Mouse (Mus musculus) heart, embryonic 10.5 days (tissue): ENCODE measurements at regions not wholly inside any gene's neighbourhood (a gene's known extent, or its start where the extent isn't known, plus 50 kb on each side); places are given as distances from the start of the nearest gene placed in this dataset.
A peak's percentile ranks its signal among the peaks of the same experiment; 100 is the strongest.
"Not testable (repeated sequence)": the region's sequence is repeated elsewhere in the genome, so short reads cannot be mapped to it uniquely, and the experiment has no call there.

Experiments used
- DNase-seq: peaks from one replicate; pipeline ENCODE4 v3.0.0-alpha.2; 2017; ENCODE audit warnings: low spot score
- H3K27ac ChIP-seq: fragments of 300-500 bp; sonication (generic); 2 replicates; pipeline ENCODE4 v1.5.1; 2016; ENCODE audit warnings: mild to moderate bottlenecking
- H3K27me3 ChIP-seq: fragments of 300-500 bp; sonication (generic); 2 replicates; pipeline ENCODE4 v1.6.1; 2016; ENCODE audit warnings: mild to moderate bottlenecking; ENCODE audit not compliant: poor library complexity, insufficient read depth, severe bottlenecking
- H3K36me3 ChIP-seq: fragments of 300-500 bp; sonication (generic); 2 replicates; pipeline ENCODE4 v1.6.1; 2016; ENCODE audit warnings: mild to moderate bottlenecking, moderate library complexity
- H3K4me1 ChIP-seq: fragments of 300-500 bp; sonication (generic); 2 replicates; pipeline ENCODE4 v1.6.1; 2016; ENCODE audit warnings: mild to moderate bottlenecking
- H3K4me3 ChIP-seq: fragments of 300-500 bp; sonication (generic); 2 replicates; pipeline ENCODE4 v1.5.1; 2016; ENCODE audit warnings: mild to moderate bottlenecking, moderate library complexity
- H3K9me3 ChIP-seq: fragments of 300-500 bp; sonication (generic); 2 replicates; pipeline ENCODE4 v1.6.1; 2016; ENCODE audit warnings: mild to moderate bottlenecking, moderate library complexity
- WGBS: fragments of 180-500 bp; shearing (Covaris S2); methylation state at CpG from one replicate; pipeline ENCODE4 v1.1.7; 2016; 5-methylcytosine and 5-hydroxymethylcytosine counted together

- Histone ChIP-seq H3K4me1 (no peaks in the 10 kb centered on the region), H3K27ac (no peak overlapping the region), H3K27me3 (no peaks in the 10 kb centered on the region), H3K36me3 (no peaks in the 10 kb centered on the region), H3K9me3 (no peaks in the 10 kb centered on the region), H3K4me3 (no peak overlapping the region)
- DNase-seq, result no peak
These were observed 314.1 kb upstream of the Maf start for GRCm38 (mm10) chr8:116021691-116022090.

GRCm38 (mm10) chr8:115995320-115995719 is 287.7 kb upstream of the Maf start:
- WGBS, result 74% methylated on average over 5 of the region's 5 CpGs
- Histone ChIP-seq H3K4me1 (0 out of 2 replicates have a peak, but pooled peaks cover 4% of the 10 kb centered on the region), H3K27ac (no peak overlapping the region), H3K27me3 (no peaks in the 10 kb centered on the region), H3K4me3 (no peak overlapping the region), H3K36me3 (no peaks in the 10 kb centered on the region), H3K9me3 (no peaks in the 10 kb centered on the region)
- DNase-seq, result no peak

GRCm38 (mm10) chr8:115991989-115992388 is 284.4 kb upstream of the Maf start:
- Histone ChIP-seq H3K4me3 (no peak overlapping the region), H3K36me3 (no peaks in the 10 kb centered on the region), H3K9me3 (no peaks in the 10 kb centered on the region), H3K27me3 (no peaks in the 10 kb centered on the region; the same call in 1 of the 2 replicates), H3K27ac (no peak overlapping the region), H3K4me1 (0 out of 2 replicates have a peak, but pooled peaks cover 4% of the 10 kb centered on the region)
- no peak for DNase-seq
- 81% methylated on average over 6 of the region's 6 CpGs for WGBS

- H3K9me3 ChIP-seq, result no peaks in the 10 kb centered on the region
- WGBS, result 79% methylated on average over 6 of the region's 6 CpGs
These were observed 275.8 kb upstream of the Maf start for GRCm38 (mm10) chr8:115983397-115983796.

GRCm38 (mm10) chr8:115982326-115982725 is 274.7 kb upstream of the Maf start:
- H3K4me3 ChIP-seq, result no peak overlapping the region
- WGBS, result 74% methylated on average over 3 of the region's 3 CpGs
- no peak for DNase-seq

More at GRCm38 (mm10) chr8:115983397-115983796, 275.8 kb upstream of the Maf start:
- H3K4me3 ChIP-seq, result no peak overlapping the region
- H3K27me3 ChIP-seq, result peaks cover 11% of the 10 kb centered on the region; the same call in 1 of the 2 replicates
- no peak overlapping the region for H3K27ac ChIP-seq
- H3K36me3 ChIP-seq, result no peaks in the 10 kb centered on the region
- H3K4me1 ChIP-seq, result no peaks in the 10 kb centered on the region
- no peak for DNase-seq

GRCm38 (mm10) chr8:115981426-115981825 is 273.8 kb upstream of the Maf start:
- Histone ChIP-seq H3K36me3 (no peaks in the 10 kb centered on the region), H3K27me3 (peaks cover 11% of the 10 kb centered on the region; the same call in 1 of the 2 replicates), H3K9me3 (no peaks in the 10 kb centered on the region), H3K4me3 (no peak overlapping the region), H3K4me1 (no peaks in the 10 kb centered on the region), H3K27ac (no peak overlapping the region)
- 82% methylated on average over 7 of the region's 7 CpGs for WGBS
- no peak for DNase-seq

More at GRCm38 (mm10) chr8:115982326-115982725, 274.7 kb upstream of the Maf start:
- no peak overlapping the region for H3K27ac ChIP-seq
- no peaks in the 10 kb centered on the region for H3K9me3 ChIP-seq
- no peaks in the 10 kb centered on the region for H3K4me1 ChIP-seq
- H3K36me3 ChIP-seq, result no peaks in the 10 kb centered on the region
- peaks cover 11% of the 10 kb centered on the region; the same call in 1 of the 2 replicates for H3K27me3 ChIP-seq

GRCm38 (mm10) chr8:115980616-115981015 is 273.0 kb upstream of the Maf start:
- Histone ChIP-seq H3K9me3 (no peaks in the 10 kb centered on the region), H3K4me1 (no peaks in the 10 kb centered on the region), H3K36me3 (no peaks in the 10 kb centered on the region), H3K27me3 (peaks cover 11% of the 10 kb centered on the region; the same call in 1 of the 2 replicates), H3K27ac (no peak overlapping the region), H3K4me3 (no peak overlapping the region)
- no peak for DNase-seq
- 92% methylated on average over 3 of the region's 3 CpGs for WGBS

GRCm38 (mm10) chr8:115977152-115977551 is 269.6 kb upstream of the Maf start:
- Histone ChIP-seq H3K27me3 (0 out of 2 replicates have a peak, but pooled peaks cover 3% of the 10 kb centered on the region), H3K4me3 (no peak overlapping the region), H3K36me3 (no peaks in the 10 kb centered on the region), H3K27ac (no peak overlapping the region), H3K4me1 (no peaks in the 10 kb centered on the region), H3K9me3 (no peaks in the 10 kb centered on the region)
- peak; percentile 56 for DNase-seq
- WGBS, result 75% methylated on average over 4 of the region's 4 CpGs

GRCm38 (mm10) chr8:115974706-115975105 is 267.1 kb upstream of the Maf start:
- no peak for DNase-seq
- H3K4me3 ChIP-seq, result no peak overlapping the region
- H3K9me3 ChIP-seq, result no peaks in the 10 kb centered on the region
- H3K27ac ChIP-seq, result no peak overlapping the region
- 54% methylated on average over 2 of the region's 2 CpGs for WGBS
- no peaks in the 10 kb centered on the region for H3K36me3 ChIP-seq
- no peaks in the 10 kb centered on the region for H3K27me3 ChIP-seq
- H3K4me1 ChIP-seq, result no peaks in the 10 kb centered on the region

- not testable (repeated sequence) for H3K4me3 ChIP-seq, H3K27ac ChIP-seq, H3K4me1 ChIP-seq, DNase-seq, H3K27me3 ChIP-seq, H3K36me3 ChIP-seq, H3K9me3 ChIP-seq
- WGBS, result 83% methylated on average over 2 of the region's 2 CpGs
These were observed 263.8 kb upstream of the Maf start for GRCm38 (mm10) chr8:115971351-115971750.

- Histone ChIP-seq H3K4me3 (no peak overlapping the region), H3K4me1 (no peaks in the 10 kb centered on the region), H3K27ac (no peak overlapping the region), H3K36me3 (no peaks in the 10 kb centered on the region), H3K9me3 (no peaks in the 10 kb centered on the region), H3K27me3 (no peaks in the 10 kb centered on the region)
- DNase-seq, result no peak
- WGBS, result 78% methylated on average over 5 of the region's 5 CpGs
These were observed 260.5 kb upstream of the Maf start for GRCm38 (mm10) chr8:115968121-115968520.

GRCm38 (mm10) chr8:115965981-115966380 is 258.4 kb upstream of the Maf start:
- H3K4me3 ChIP-seq, result no peak overlapping the region

GRCm38 (mm10) chr8:115955371-115955770 is 247.8 kb upstream of the Maf start:
- Histone ChIP-seq H3K9me3 (no peaks in the 10 kb centered on the region), H3K36me3 (no peaks in the 10 kb centered on the region), H3K27me3 (no peaks in the 10 kb centered on the region), H3K4me3 (no peak overlapping the region), H3K4me1 (no peaks in the 10 kb centered on the region), H3K27ac (no peak overlapping the region)
- no peak for DNase-seq
- WGBS, result 84% methylated on average over 5 of the region's 5 CpGs

More at GRCm38 (mm10) chr8:115965981-115966380, 258.4 kb upstream of the Maf start:
- H3K9me3 ChIP-seq, result no peaks in the 10 kb centered on the region
- DNase-seq, result peak; percentile 27
- H3K4me1 ChIP-seq, result no peaks in the 10 kb centered on the region
- WGBS, result 82% methylated on average over 7 of the region's 7 CpGs
- H3K27me3 ChIP-seq, result no peaks in the 10 kb centered on the region
- H3K27ac ChIP-seq, result no peak overlapping the region
- H3K36me3 ChIP-seq, result no peaks in the 10 kb centered on the region
